Mouse (Mus musculus): ENCODE results near the gene Rad51b.

- TF ChIP-seq CTCF (IDR thresholded peaks at IDR 0.05; ENCODE audit: low read depth) (no peak), EP300 (IDR thresholded peaks at IDR 0.05; ENCODE audit: low read depth) (no peak)
These were observed 237.7 kb downstream of the Rad51b start for GRCm38 (mm10) chr12:79534778-79535177.
